Mouse (Mus musculus): Measurements from ENCODE around the gene Tmem150a. TPM values are rescaled to one million over a fixed set of nuclear protein-coding genes. Genes with fewer than 3 reads are reported as not detected.

Gene Tmem150a
- 1 to 10 TPM; 8.0 to 9.7 TPM for total RNA-seq (2021)
- long read RNA-seq, experiment 1, partial matches to known transcripts: 0 of 2 reads
- long read RNA-seq, experiment 1, other reads (novel, unspliced or antisense): 1 of 2 reads
- long read RNA-seq, experiment 2, partial matches to known transcripts: 1 of 2 reads
- long read RNA-seq, experiment 2, other reads (novel, unspliced or antisense): 0 of 2 reads

GRCm38 (mm10) chr6:72355066-72355911 lies at the start of gene Tmem150a:
TSS of gene Tmem150a (plus strand) at chr6:72355447.
- Histone ChIP-seq H3K27ac (peak within 1 kb of the TSS; percentile 91), H3K4me3 (peak within 1 kb of the TSS; percentile 82)
- peak; percentile 64 to 75 for DNase-seq (ENCODE audit: extremely low spot score in 1 of 2, low spot score in 2 of 2)
- intact Hi-C loops (cut with DNase I): loop anchor here (5.0 kb wide), 1 partner anchor 182 kb away; no protein-coding TSS in a partner anchor
- peak; percentile 47 for TF ChIP-seq CTCF (IDR thresholded peaks at IDR 0.05)

DNA sequence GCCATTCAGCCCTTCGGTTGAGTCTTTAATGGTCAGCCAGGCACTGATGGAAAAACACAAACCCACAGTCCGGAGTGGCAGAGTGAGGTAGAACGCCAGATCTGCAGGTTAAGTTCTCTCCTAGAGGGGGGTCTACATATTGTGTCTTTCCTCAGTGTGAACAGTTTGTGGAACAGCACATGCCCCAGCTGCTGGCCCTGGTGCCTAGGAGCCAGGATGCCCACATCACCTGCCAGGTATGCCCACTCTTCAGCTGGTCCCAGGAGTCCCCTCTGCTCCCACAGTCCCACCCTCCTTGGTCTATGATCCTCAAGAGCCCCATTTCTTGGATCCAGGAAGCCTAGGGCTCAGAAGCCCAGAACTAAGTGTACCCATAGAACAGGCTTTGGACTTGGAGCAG lies 43.0 kb upstream of the Tmem150a start:
- Histone ChIP-seq H3K4me3 (no peak overlapping the region), H3K27ac (no peak overlapping the region)
- no peak for DNase-seq (ENCODE audit: extremely low spot score in 1 of 2, low spot score in 2 of 2)
- no peak for TF ChIP-seq CTCF (IDR thresholded peaks at IDR 0.05)
- intact Hi-C loops (cut with DNase I): no loop called here

DNA sequence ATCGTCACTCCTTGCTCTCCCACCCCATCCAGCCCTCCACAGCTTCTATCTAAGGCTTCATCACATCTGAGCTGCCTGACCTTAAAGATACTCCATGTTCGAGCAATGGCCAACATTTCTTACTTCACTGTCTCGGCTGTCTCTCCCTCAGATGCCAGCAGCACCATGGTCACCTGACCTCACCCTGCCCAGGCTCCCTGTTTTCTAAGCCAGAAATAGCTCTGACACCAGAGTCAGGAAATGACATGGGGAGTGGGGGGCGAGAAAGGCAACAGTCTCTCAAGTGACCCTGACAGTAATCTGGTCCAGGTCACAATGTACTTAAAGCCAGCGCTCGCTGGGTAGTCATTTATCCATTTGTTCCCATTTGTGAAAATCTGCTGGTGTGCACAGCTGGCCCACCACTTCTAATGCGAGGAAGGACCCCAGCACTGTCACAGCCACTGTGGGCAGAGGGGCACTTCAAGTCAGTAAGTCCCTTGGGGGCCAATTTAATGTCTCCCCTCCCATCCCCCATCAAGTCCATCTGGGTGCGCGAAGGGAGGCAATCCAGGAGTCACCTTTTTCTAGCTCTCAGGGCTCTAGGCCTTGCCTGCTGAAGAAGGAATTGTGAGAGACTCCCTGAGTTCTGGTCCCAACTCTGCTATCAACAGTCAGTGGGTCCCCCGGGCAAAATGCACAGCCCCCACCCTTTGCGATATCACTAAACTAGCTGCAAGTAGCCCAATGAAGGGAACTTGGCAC lies 42.0 kb upstream of the Tmem150a start:
- H3K27ac ChIP-seq: no peak overlapping the region
- intact Hi-C loops (cut with DNase I): no loop called here
- no peak for DNase-seq (ENCODE audit: extremely low spot score in 1 of 2, low spot score in 2 of 2)
- no peak for TF ChIP-seq CTCF (IDR thresholded peaks at IDR 0.05)
- H3K4me3 ChIP-seq: no peak overlapping the region

DNA sequence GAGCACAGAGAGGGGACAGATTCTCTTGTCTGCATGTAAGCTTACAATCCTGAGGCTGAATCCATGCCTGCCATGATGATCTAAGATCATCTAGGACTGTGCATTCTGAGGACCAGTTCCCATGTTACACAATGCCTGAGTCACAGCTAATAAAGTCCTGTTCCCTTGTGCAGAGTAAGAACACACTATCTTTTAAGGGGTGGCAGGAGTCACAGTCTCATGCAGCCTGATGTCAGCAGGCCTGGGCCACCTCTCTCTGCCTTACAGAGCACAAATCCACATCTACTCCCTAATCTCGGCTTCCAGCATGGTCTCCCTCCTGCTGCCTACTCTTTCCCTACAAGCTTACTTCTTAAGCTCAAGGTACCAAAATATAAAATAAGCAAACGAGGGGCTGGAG lies 39.9 kb upstream of the Tmem150a start:
- intact Hi-C loops (cut with DNase I): no loop called here

GRCm38 (mm10) chr6:72316044-72316443 lies 39.2 kb upstream of the Tmem150a start:
- intact Hi-C loops (cut with DNase I): no loop called here
- Histone ChIP-seq H3K27ac (no peak overlapping the region), H3K4me3 (no peak overlapping the region)
- TF ChIP-seq CTCF (IDR thresholded peaks at IDR 0.05): no peak
- DNase-seq (ENCODE audit: extremely low spot score in 1 of 2, low spot score in 2 of 2): no peak

More for the DNA sequence above, 39.9 kb upstream of the Tmem150a start:
- no peak for TF ChIP-seq CTCF (IDR thresholded peaks at IDR 0.05)
- H3K27ac ChIP-seq: no peak overlapping the region
- DNase-seq (ENCODE audit: extremely low spot score in 1 of 2, low spot score in 2 of 2): no peak
- H3K4me3 ChIP-seq: no peak overlapping the region

- TF ChIP-seq CTCF (IDR thresholded peaks at IDR 0.05): no peak
- DNase-seq (ENCODE audit: extremely low spot score in 1 of 2, low spot score in 2 of 2): no peak
- intact Hi-C loops (cut with DNase I): no loop called here
- Histone ChIP-seq H3K27ac (peak overlapping the region; percentile 42; the same call in 1 of the 2 replicates), H3K4me3 (no peak overlapping the region)
Observed at GRCm38 (mm10) chr6:72318440-72318839, 36.8 kb upstream of the Tmem150a start.

- Histone ChIP-seq H3K27ac (peak overlapping the region; percentile 42; the same call in 1 of the 2 replicates), H3K4me3 (no peak overlapping the region)
- intact Hi-C loops (cut with DNase I): no loop called here
- peak; percentile 61 for TF ChIP-seq CTCF (IDR thresholded peaks at IDR 0.05)
- DNase-seq (ENCODE audit: extremely low spot score in 1 of 2, low spot score in 2 of 2): peak; percentile 47 to 58
Observed at GRCm38 (mm10) chr6:72319019-72319418, 36.2 kb upstream of the Tmem150a start.

DNA sequence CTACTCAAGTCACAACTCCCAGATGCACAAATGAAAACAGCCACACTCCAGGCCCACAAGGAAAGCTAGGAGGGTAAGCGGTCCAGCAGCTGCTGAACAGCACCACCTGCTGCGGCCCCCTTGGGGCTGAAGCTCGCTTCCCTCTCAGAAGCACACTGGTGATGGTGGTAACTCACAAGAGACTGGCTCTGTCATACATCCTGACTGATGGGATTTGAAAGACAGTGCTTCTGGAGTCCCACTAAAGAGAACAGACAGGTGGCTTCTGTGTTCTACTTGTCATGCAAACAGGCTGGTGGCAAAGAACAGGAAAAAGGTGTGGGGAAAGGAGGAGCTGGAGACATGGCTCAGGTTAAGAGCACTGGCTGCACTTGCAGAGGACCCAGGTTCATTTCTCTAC lies 32.3 kb upstream of the Tmem150a start:
- no peak overlapping the region for H3K4me3 ChIP-seq
- intact Hi-C loops (cut with DNase I): loop anchor here (10.0 kb wide), 1 partner anchor 458 kb away; no protein-coding TSS in a partner anchor
- H3K27ac ChIP-seq: no peak overlapping the region
- DNase-seq (ENCODE audit: extremely low spot score in 1 of 2, low spot score in 2 of 2): no peak
- TF ChIP-seq CTCF (IDR thresholded peaks at IDR 0.05): no peak

- intact Hi-C loops (cut with DNase I): loop anchor here (10.0 kb wide), 1 partner anchor 459 kb away; no protein-coding TSS in a partner anchor
- no peak for TF ChIP-seq CTCF (IDR thresholded peaks at IDR 0.05)
- no peak for DNase-seq (ENCODE audit: extremely low spot score in 1 of 2, low spot score in 2 of 2)
Observed at GRCm38 (mm10) chr6:72323786-72324508, 31.3 kb upstream of the Tmem150a start.

DNA sequence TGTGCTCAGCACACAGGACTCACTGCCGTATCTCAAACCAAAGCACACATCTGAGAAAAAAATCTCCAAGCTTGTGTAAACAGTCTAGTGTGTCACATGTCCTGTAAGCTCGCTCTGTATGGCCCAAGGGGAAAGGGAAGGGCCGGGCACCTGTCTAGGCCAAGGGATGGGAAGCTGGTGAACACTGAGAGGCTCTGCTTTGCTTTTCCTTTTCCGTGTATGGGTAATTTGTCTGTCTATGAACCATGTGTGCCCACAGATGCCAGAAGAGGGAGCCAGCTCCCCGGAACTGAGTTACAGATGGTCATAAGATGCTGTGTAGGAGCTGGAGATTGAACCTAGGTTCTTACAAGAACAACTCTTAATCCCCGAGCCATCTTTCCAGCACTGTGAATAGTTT lies 29.0 kb upstream of the Tmem150a start:
- DNase-seq (ENCODE audit: extremely low spot score in 1 of 2, low spot score in 2 of 2): peak; percentile 27 to 38
- intact Hi-C loops (cut with DNase I): loop anchor here (10.0 kb wide), 1 partner anchor 461 kb away; no protein-coding TSS in a partner anchor
- TF ChIP-seq CTCF (IDR thresholded peaks at IDR 0.05): peak; percentile 47
- H3K4me3 ChIP-seq: no peak overlapping the region
- no peak overlapping the region for H3K27ac ChIP-seq

More at GRCm38 (mm10) chr6:72323786-72324508, 31.3 kb upstream of the Tmem150a start:
- no peak overlapping the region for H3K27ac ChIP-seq
- no peak overlapping the region for H3K4me3 ChIP-seq

GRCm38 (mm10) chr6:72329019-72329418 lies 26.2 kb upstream of the Tmem150a start:
- intact Hi-C loops (cut with DNase I): loop anchor here (10.0 kb wide), 1 partner anchor 464 kb away; no protein-coding TSS in a partner anchor
- H3K27ac ChIP-seq: no peak overlapping the region
- H3K4me3 ChIP-seq: no peak overlapping the region
- no peak for TF ChIP-seq CTCF (IDR thresholded peaks at IDR 0.05)
- no peak for DNase-seq (ENCODE audit: extremely low spot score in 1 of 2, low spot score in 2 of 2)
